ENCODE assay signal across 8 mouse cellular contexts in genomic region chr2:148407870-148408760, GRCm38 (mm10). TPM values are rescaled to one million over a fixed set of nuclear protein-coding genes. Genes with fewer than 3 reads are reported as not detected.
DNase-seq lines count a peak whose midpoint lies in the region; ATAC-seq and TF ChIP-seq lines count a peak whose summit lies in the region.

Gene Thbd (minus strand): TSS chr2:148408188.

- peak within 1 kb of the TSS; percentile 55 for H3K4me2 ChIP-seq in hindbrain, postnatal 0 days (ENCODE audit: low read depth, low read length)
- H3K4me2 ChIP-seq in midbrain, embryonic 15.5 days: peak within 1 kb of the TSS; percentile 56

- TF ChIP-seq POLR2A in bone marrow macrophage, adult 2 months (IDR thresholded peaks at IDR 0.05; ENCODE audit: borderline replicate concordance, low read depth, low read length): 0 out of 2 replicates have a peak, but pooled peaks have one; percentile 39
- TF ChIP-seq POLR2A in liver, adult 2 months (IDR thresholded peaks at IDR 0.05; ENCODE audit: extremely low read depth, insufficient read depth, low read length): 0 out of 2 replicates have a peak, but pooled peaks have one; percentile 49
- TF ChIP-seq POLR2A in testis, adult 2 months (IDR thresholded peaks at IDR 0.05; ENCODE audit: control insufficient read depth, low read depth, low read length): 0 out of 2 replicates have a peak, but pooled peaks have one; percentile 19

- H3K4me1 ChIP-seq in bone marrow macrophage, adult 2 months (ENCODE audit: control insufficient read depth, insufficient read depth, low read length): peaks cover 21% of the 10 kb centered on the region
- no peaks in the 10 kb centered on the region; the same call in none of the 2 replicates for H3K4me1 ChIP-seq in hindbrain, postnatal 0 days (ENCODE audit: insufficient read depth, low read length)
- no peaks in the 10 kb centered on the region for H3K4me1 ChIP-seq in liver, adult 2 months (ENCODE audit: control insufficient read depth, insufficient read depth, low read length)
- peaks cover 28% of the 10 kb centered on the region for H3K4me1 ChIP-seq in midbrain, embryonic 15.5 days
- peaks cover 9% of the 10 kb centered on the region; the same call in 1 of the 2 replicates for H3K4me1 ChIP-seq in testis, adult 2 months (ENCODE audit: control insufficient read depth, insufficient read depth, low read length)

- no peaks in the 10 kb centered on the region for H3K79me2 ChIP-seq in liver, adult 2 months (ENCODE audit: control insufficient read depth, insufficient read depth, low read length)

- intact Hi-C loops in gastrocnemius, postnatal 36 days (cut with DNase I): loop anchor here (5.0 kb wide), 2 partner anchors 129 to 164 kb away; no protein-coding TSS in a partner anchor

- H3K9ac ChIP-seq in hindbrain, postnatal 0 days (replicated peaks; ENCODE audit: low read length): peak within 1 kb of the TSS; percentile 37; the same call in 1 of the 2 replicates
- peak within 1 kb of the TSS; percentile 67 for H3K9ac ChIP-seq in liver, adult 2 months (ENCODE audit: low read depth, low read length)
- H3K9ac ChIP-seq in midbrain, embryonic 15.5 days: peak within 1 kb of the TSS; percentile 17

- H3K9me3 ChIP-seq in hindbrain, postnatal 0 days (ENCODE audit: low read length): no peaks in the 10 kb centered on the region
- no peaks in the 10 kb centered on the region for H3K9me3 ChIP-seq in midbrain, embryonic 15.5 days

- 3% methylated on average over 35 of the region's 35 CpGs for WGBS in hindbrain, postnatal 0 days
- WGBS in liver, adult 2 months: 3% methylated on average over 35 of the region's 35 CpGs
- WGBS in midbrain, embryonic 15.5 days: 4% methylated on average over 35 of the region's 35 CpGs

- H3K27ac ChIP-seq in bone marrow macrophage, adult 2 months (ENCODE audit: insufficient read depth, low read depth, low read length): peak within 1 kb of the TSS; percentile 87
- no peak within 1 kb of the TSS for H3K27ac ChIP-seq in hindbrain, postnatal 0 days
- H3K27ac ChIP-seq in liver, adult 2 months (replicated peaks; ENCODE audit: insufficient read depth, low read depth, low read length): peak within 1 kb of the TSS; percentile 50
- no peak within 1 kb of the TSS for H3K27ac ChIP-seq in midbrain, embryonic 15.5 days
- H3K27ac ChIP-seq in testis, adult 2 months (ENCODE audit: control insufficient read depth, insufficient read depth, low read depth, low read length): 0 out of 2 replicates have a peak within 1 kb of the TSS, but pooled peaks have one; percentile 27

- H3K36me3 ChIP-seq in hindbrain, postnatal 0 days (ENCODE audit: insufficient read depth, low read length): no peaks in the 10 kb centered on the region
- no peaks in the 10 kb centered on the region for H3K36me3 ChIP-seq in liver, adult 2 months (ENCODE audit: control insufficient read depth, insufficient read depth, low read length)
- H3K36me3 ChIP-seq in midbrain, embryonic 15.5 days (replicated peaks): no peaks in the 10 kb centered on the region
- H3K36me3 ChIP-seq in testis, adult 2 months (ENCODE audit: control insufficient read depth, insufficient read depth, low read length): no peaks in the 10 kb centered on the region

- no peak for TF ChIP-seq CTCF in bone marrow macrophage, adult 2 months (IDR thresholded peaks at IDR 0.05; ENCODE audit: low read depth, low read length)
- no peak for TF ChIP-seq CTCF in hindbrain, postnatal 0 days (IDR thresholded peaks at IDR 0.05; ENCODE audit: low read depth)
- no peak for TF ChIP-seq CTCF in liver, adult 2 months (IDR thresholded peaks at IDR 0.05; ENCODE audit: low read depth, low read length)
- TF ChIP-seq CTCF in testis, adult 2 months (IDR thresholded peaks at IDR 0.05; ENCODE audit: control insufficient read depth, insufficient read depth, insufficient replicate concordance, low read depth, low read length): no peak

- peaks cover 36% of the 10 kb centered on the region for H3K27me3 ChIP-seq in hindbrain, postnatal 0 days (ENCODE audit: insufficient read depth, low read length)
- no peaks in the 10 kb centered on the region for H3K27me3 ChIP-seq in liver, adult 2 months (ENCODE audit: control insufficient read depth, insufficient read depth, low read length)
- peaks cover 43% of the 10 kb centered on the region for H3K27me3 ChIP-seq in midbrain, embryonic 15.5 days (replicated peaks)
- no peaks in the 10 kb centered on the region for H3K27me3 ChIP-seq in testis, adult 2 months (ENCODE audit: control insufficient read depth, insufficient read depth, low read length)

- peak within 1 kb of the TSS; percentile 67 for H3K4me3 ChIP-seq in bone marrow macrophage, adult 2 months (ENCODE audit: insufficient read depth, low read length)
- peak within 1 kb of the TSS; percentile 30 for H3K4me3 ChIP-seq in hindbrain, postnatal 0 days (ENCODE audit: low read length)
- H3K4me3 ChIP-seq in liver, adult 2 months (ENCODE audit: insufficient read depth, low read depth, low read length): peak within 1 kb of the TSS; percentile 77
- peak within 1 kb of the TSS; percentile 38 for H3K4me3 ChIP-seq in midbrain, embryonic 15.5 days
- peak within 1 kb of the TSS; percentile 41 for H3K4me3 ChIP-seq in testis, adult 2 months (ENCODE audit: control insufficient read depth, low read depth, low read length)

- DNase-seq in ES-CJ7 (ENCODE audit: low read depth, low spot score): peak; percentile 60
- peak; percentile 72 to 80 for DNase-seq in gastrocnemius, postnatal 36 days
- peak; percentile 36 for DNase-seq in hindbrain, postnatal 0 days (ENCODE audit: low spot score)
- peak; percentile 28 for DNase-seq in liver, adult 2 months (ENCODE audit: extremely low read depth, low read depth, low spot score)
- DNase-seq in layer of hippocampus, postnatal 36 days: no peak

- ATAC-seq in hindbrain, postnatal 0 days: peak; percentile 39
- peak; percentile 65 for ATAC-seq in midbrain, embryonic 15.5 days (replicated peaks)

RNA-seq across cellular contexts. Expression of gene Thbd, which starts in this region (rescaled TPM):
- 8.2 and 8.3 TPM in 2 replicates for polyA plus RNA-seq in bone marrow macrophage, adult 2 months (2012; ENCODE audit: insufficient read depth, insufficient read length, missing spikeins)
- total RNA-seq in gastrocnemius, postnatal 36 days (2021): 10 to 100 TPM; 12.6 to 17.4 TPM
- total RNA-seq in hindbrain, postnatal 0 days (2014; rRNA removed): 17.3 and 31.7 TPM in 2 replicates
- polyA plus RNA-seq in hindbrain, postnatal 0 days (2015; fragmentation: Nextera tagmentation; extraction: Ambion mirVana): 13.3 and 13.4 TPM in 2 replicates
- 2.3 TPM in 2 replicates for total RNA-seq in liver, adult 2 months (2014; rRNA removed)
- 2.0 and 2.2 TPM in 2 replicates for polyA plus RNA-seq in liver, adult 2 months (2012; rRNA removed)
- polyA plus RNA-seq in midbrain, embryonic 15.5 days (2015; fragmentation: Nextera tagmentation; extraction: Ambion mirVana): 13.0 and 14.6 TPM in 2 replicates
- 3.0 and 4.0 TPM in 2 replicates for polyA plus RNA-seq in testis, adult 2 months (2012; rRNA removed)
- total RNA-seq in layer of hippocampus, postnatal 36 days (2021): 1 to 10 TPM; 5.5 to 7.6 TPM

Comparison
In these comparisons a context has a peak if more than half of its experiments do, and no peak if none do; other contexts are left out.
1. DNase-seq: peak in ES-CJ7 (single experiment), gastrocnemius, postnatal 36 days (2 of 2), hindbrain, postnatal 0 days (single experiment) and liver, adult 2 months (single experiment); none in layer of hippocampus, postnatal 36 days (0 of 2).
2. H3K27ac ChIP-seq: peak in bone marrow macrophage, adult 2 months (single experiment), liver, adult 2 months (single experiment) and testis, adult 2 months (single experiment); none in hindbrain, postnatal 0 days (single experiment) and midbrain, embryonic 15.5 days (single experiment).
3. H3K9ac ChIP-seq: peak in every context shown above with its lines; median percentile 67 in liver, adult 2 months; 37 in hindbrain, postnatal 0 days; 17 in midbrain, embryonic 15.5 days.
4. Peak in every context shown above with its lines, with median percentiles within 50 percentile points of each other: H3K4me3 ChIP-seq and POLR2A ChIP-seq.